8 mouse cellular contexts compared by ENCODE assay signal in the genomic region with DNA sequence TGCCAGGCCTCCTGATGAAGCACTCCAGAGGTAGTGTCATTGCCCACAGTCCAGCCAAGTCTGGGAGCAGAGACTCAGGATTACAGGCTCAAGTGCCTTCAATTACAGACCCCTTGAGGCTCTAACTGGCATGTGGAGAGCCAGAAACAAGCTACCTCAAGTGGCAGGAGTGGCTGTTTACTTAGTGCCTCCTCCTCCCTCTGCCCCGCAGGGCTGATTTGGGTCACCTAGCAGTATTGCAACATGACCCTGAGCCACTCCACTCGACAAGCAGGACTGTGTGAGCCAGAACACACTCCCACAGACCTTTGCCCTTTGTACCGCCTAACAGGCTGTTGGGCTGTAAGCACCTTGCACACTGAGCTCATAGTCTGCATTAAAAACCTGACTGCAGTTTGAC.
DNase-seq lines count a peak whose midpoint lies in the region; ATAC-seq lines count a peak whose summit lies in the region.
"Had no signal": no experiment of that assay in that cellular context is flagged by ENCODE, and none has a peak within 500 bp of the region (broad histone marks: within the 10 kb centered on the region; RNA-seq: fewer than 3 reads in every experiment).

No protein-coding gene starts in this region.

- peaks cover 6% of the 10 kb centered on the region; the same call in 1 of the 2 replicates for H3K9me3 ChIP-seq in kidney, embryonic 16.5 days (ENCODE audit: low read length)
- no peaks in the 10 kb centered on the region for H3K9me3 ChIP-seq in lung, embryonic 15.5 days

- intact Hi-C loops in left cerebral cortex, postnatal 14 days (cut with DNase I) = no loop called here

- H3K9ac ChIP-seq in kidney, embryonic 16.5 days (replicated peaks; ENCODE audit: low read length) = no peak overlapping the region
- H3K9ac ChIP-seq in lung, embryonic 15.5 days = no peak overlapping the region

- WGBS in kidney, embryonic 16.5 days = 6% methylated on average over 3 of the region's 3 CpGs
- 24% methylated on average over 3 of the region's 3 CpGs for WGBS in lung, embryonic 15.5 days

- H3K27ac ChIP-seq in kidney, embryonic 16.5 days (ENCODE audit: low read length) = 0 out of 2 replicates have a peak overlapping the region, but pooled peaks have one; percentile 21
- H3K27ac ChIP-seq in lung, embryonic 15.5 days = no peak overlapping the region

- peak; percentile 52 for DNase-seq in adipocyte (ENCODE audit: low spot score)
- peak; percentile 73 for DNase-seq in adrenal gland, postnatal 14 days
- no peak for DNase-seq in left cerebral cortex, postnatal 14 days (ENCODE audit: low spot score in 2 of 2)
- DNase-seq in B cell, adult 2 months = no peak
- DNase-seq in testis, postnatal 10 days (ENCODE audit: low spot score) = no peak
- DNase-seq: cerebellum, adult 11 months had no signal

- peaks cover 11% of the 10 kb centered on the region for H3K4me1 ChIP-seq in kidney, embryonic 16.5 days (ENCODE audit: insufficient read depth, low read length)
- H3K4me1 ChIP-seq in lung, embryonic 15.5 days = peaks cover 9% of the 10 kb centered on the region; the same call in 1 of the 2 replicates

- H3K4me3 ChIP-seq in kidney, embryonic 16.5 days (ENCODE audit: low read length) = no peak overlapping the region
- no peak overlapping the region for H3K4me3 ChIP-seq in lung, embryonic 15.5 days

- no peak overlapping the region for H3K4me2 ChIP-seq in kidney, embryonic 16.5 days (replicated peaks; ENCODE audit: low read depth, low read length)
- no peak overlapping the region for H3K4me2 ChIP-seq in lung, embryonic 15.5 days

- no peaks in the 10 kb centered on the region for H3K36me3 ChIP-seq in kidney, embryonic 16.5 days (ENCODE audit: insufficient read depth, low read length)
- no peaks in the 10 kb centered on the region for H3K36me3 ChIP-seq in lung, embryonic 15.5 days

- peak; percentile 97 for ATAC-seq in kidney, embryonic 16.5 days (ENCODE audit: low FRiP score, low TSS enrichment)
- peak; percentile 89 for ATAC-seq in lung, embryonic 15.5 days (ENCODE audit: borderline replicate concordance, extremely low read depth, low FRiP score, low TSS enrichment)

- no peaks in the 10 kb centered on the region for H3K27me3 ChIP-seq in kidney, embryonic 16.5 days (ENCODE audit: insufficient read depth, low read length)
- H3K27me3 ChIP-seq in lung, embryonic 15.5 days = no peaks in the 10 kb centered on the region

Comparison
In these comparisons a context has a peak if more than half of its experiments do, and no peak if none do; other contexts are left out.
1. DNase-seq: peak in adipocyte (single experiment) and adrenal gland, postnatal 14 days (single experiment); none in left cerebral cortex, postnatal 14 days (0 of 2), B cell, adult 2 months (0 of 2) and testis, postnatal 10 days (single experiment).